Mouse (Mus musculus): Measurements from ENCODE around the gene Osbpl8. TPM values are rescaled to one million over a fixed set of nuclear protein-coding genes. Genes with fewer than 3 reads are reported as not detected.
"Not testable (repeated sequence)": the region's sequence is repeated elsewhere in the genome, so short reads cannot be mapped to it uniquely, and the experiment has no call there.

The Osbpl8 gene
- polyA plus RNA-seq, 1 experiment = 16.4 TPM

GRCm38 (mm10) chr10:111226508-111226907, 62.0 kb downstream of the Osbpl8 start:
- H3K27ac ChIP-seq (ENCODE audit: insufficient read depth, low read length) = no peak overlapping the region
- H3K36me3 ChIP-seq (ENCODE audit: control insufficient read depth, insufficient read depth, low read length, poor library complexity, severe bottlenecking) = no peaks in the 10 kb centered on the region
- H3K9ac ChIP-seq (ENCODE audit: low read depth, poor library complexity, severe bottlenecking) = no peak overlapping the region
- TF ChIP-seq EP300 (IDR thresholded peaks at IDR 0.05; ENCODE audit: insufficient read depth, low read depth, low read length) = no peak
- no peak for TF ChIP-seq POLR2A (IDR thresholded peaks at IDR 0.05; ENCODE audit: insufficient read depth, low read length)
- TF ChIP-seq CTCF (IDR thresholded peaks at IDR 0.05; ENCODE audit: low read depth, low read length) = peak; percentile 92
- H3K9me3 ChIP-seq (replicated peaks; ENCODE audit: control insufficient read depth, insufficient read depth, low read length, poor library complexity, severe bottlenecking) = no peaks in the 10 kb centered on the region
- no peak overlapping the region for H3K4me3 ChIP-seq (ENCODE audit: low read depth, low read length)
- H3K4me1 ChIP-seq (ENCODE audit: control insufficient read depth, insufficient read depth, low read length) = no peaks in the 10 kb centered on the region
- no peaks in the 10 kb centered on the region for H3K27me3 ChIP-seq (ENCODE audit: control insufficient read depth, insufficient read depth, low read length, poor library complexity, severe bottlenecking)

DNA sequence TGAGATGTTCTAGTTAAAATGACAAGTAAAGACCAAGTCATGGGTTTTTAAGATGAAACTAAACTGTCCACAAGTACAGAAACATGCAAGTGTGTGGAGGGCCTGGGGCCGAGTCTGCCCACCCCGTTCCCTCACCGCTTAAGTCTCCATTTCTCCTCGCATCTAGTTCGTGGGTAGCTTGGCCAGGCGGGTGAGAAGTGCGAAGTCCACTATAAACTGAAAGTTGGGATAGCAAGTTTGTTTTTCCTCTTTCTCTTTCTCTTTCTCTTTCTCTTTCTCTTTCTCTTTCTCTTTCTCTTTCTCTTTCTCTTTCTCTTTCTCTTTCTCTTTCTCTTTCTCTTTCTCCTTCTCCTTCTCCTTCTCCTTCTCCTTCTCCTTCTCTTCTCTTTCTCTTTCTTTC, 67.7 kb downstream of the Osbpl8 start:
- not testable (repeated sequence) for H3K27ac ChIP-seq (ENCODE audit: insufficient read depth, low read length); H3K36me3 ChIP-seq (ENCODE audit: control insufficient read depth, insufficient read depth, low read length, poor library complexity, severe bottlenecking); H3K27me3 ChIP-seq (ENCODE audit: control insufficient read depth, insufficient read depth, low read length, poor library complexity, severe bottlenecking); H3K4me1 ChIP-seq (ENCODE audit: control insufficient read depth, insufficient read depth, low read length); H3K9me3 ChIP-seq (replicated peaks; ENCODE audit: control insufficient read depth, insufficient read depth, low read length, poor library complexity, severe bottlenecking); H3K9ac ChIP-seq (ENCODE audit: low read depth, poor library complexity, severe bottlenecking); H3K4me3 ChIP-seq (ENCODE audit: low read depth, low read length)

GRCm38 (mm10) chr10:111233476-111234130, 69.1 kb downstream of the Osbpl8 start:
- TF ChIP-seq POLR2A (IDR thresholded peaks at IDR 0.05; ENCODE audit: insufficient read depth, low read length) = no peak
- TF ChIP-seq EP300 (IDR thresholded peaks at IDR 0.05; ENCODE audit: insufficient read depth, low read depth, low read length) = no peak
- TF ChIP-seq CTCF (IDR thresholded peaks at IDR 0.05; ENCODE audit: low read depth, low read length) = no peak
- no peaks in the 10 kb centered on the region for H3K9me3 ChIP-seq (replicated peaks; ENCODE audit: control insufficient read depth, insufficient read depth, low read length, poor library complexity, severe bottlenecking)
- no peaks in the 10 kb centered on the region for H3K4me1 ChIP-seq (ENCODE audit: control insufficient read depth, insufficient read depth, low read length)
- H3K27me3 ChIP-seq (ENCODE audit: control insufficient read depth, insufficient read depth, low read length, poor library complexity, severe bottlenecking) = no peaks in the 10 kb centered on the region
- H3K4me3 ChIP-seq (ENCODE audit: low read depth, low read length) = no peak overlapping the region
- H3K27ac ChIP-seq (ENCODE audit: insufficient read depth, low read length) = no peak overlapping the region
- H3K36me3 ChIP-seq (ENCODE audit: control insufficient read depth, insufficient read depth, low read length, poor library complexity, severe bottlenecking) = no peaks in the 10 kb centered on the region
- H3K9ac ChIP-seq (ENCODE audit: low read depth, poor library complexity, severe bottlenecking) = no peak overlapping the region

GRCm38 (mm10) chr10:111234450-111235288, 70.1 kb downstream of the Osbpl8 start:
- no peak overlapping the region for H3K4me3 ChIP-seq (ENCODE audit: low read depth, low read length)
- no peak for TF ChIP-seq POLR2A (IDR thresholded peaks at IDR 0.05; ENCODE audit: insufficient read depth, low read length)
- TF ChIP-seq EP300 (IDR thresholded peaks at IDR 0.05; ENCODE audit: insufficient read depth, low read depth, low read length) = no peak
- TF ChIP-seq CTCF (IDR thresholded peaks at IDR 0.05; ENCODE audit: low read depth, low read length) = no peak
- no peaks in the 10 kb centered on the region for H3K36me3 ChIP-seq (ENCODE audit: control insufficient read depth, insufficient read depth, low read length, poor library complexity, severe bottlenecking)
- H3K27me3 ChIP-seq (ENCODE audit: control insufficient read depth, insufficient read depth, low read length, poor library complexity, severe bottlenecking) = no peaks in the 10 kb centered on the region
- no peaks in the 10 kb centered on the region for H3K9me3 ChIP-seq (replicated peaks; ENCODE audit: control insufficient read depth, insufficient read depth, low read length, poor library complexity, severe bottlenecking)
- H3K9ac ChIP-seq (ENCODE audit: low read depth, poor library complexity, severe bottlenecking) = no peak overlapping the region
- H3K4me1 ChIP-seq (ENCODE audit: control insufficient read depth, insufficient read depth, low read length) = no peaks in the 10 kb centered on the region
- H3K27ac ChIP-seq (ENCODE audit: insufficient read depth, low read length) = no peak overlapping the region

DNA sequence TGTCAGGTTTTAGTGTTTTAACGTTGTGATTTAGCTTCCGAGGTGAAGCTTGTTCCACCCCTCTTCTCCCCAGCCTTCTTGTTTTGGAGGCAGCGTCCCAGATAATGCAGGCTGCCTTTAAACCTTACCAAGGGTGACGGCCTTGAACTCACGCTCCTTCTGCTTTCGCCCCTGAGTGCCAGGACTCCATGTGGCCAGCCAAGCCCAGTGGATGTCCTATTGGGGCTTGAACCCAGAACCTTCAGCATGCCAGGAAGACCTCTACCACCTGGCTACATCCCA, 70.7 kb downstream of the Osbpl8 start:
- H3K9ac ChIP-seq (ENCODE audit: low read depth, poor library complexity, severe bottlenecking) = no peak overlapping the region
- no peaks in the 10 kb centered on the region for H3K27me3 ChIP-seq (ENCODE audit: control insufficient read depth, insufficient read depth, low read length, poor library complexity, severe bottlenecking)
- no peak overlapping the region for H3K27ac ChIP-seq (ENCODE audit: insufficient read depth, low read length)
- no peaks in the 10 kb centered on the region for H3K9me3 ChIP-seq (replicated peaks; ENCODE audit: control insufficient read depth, insufficient read depth, low read length, poor library complexity, severe bottlenecking)
- no peaks in the 10 kb centered on the region for H3K4me1 ChIP-seq (ENCODE audit: control insufficient read depth, insufficient read depth, low read length)
- TF ChIP-seq CTCF (IDR thresholded peaks at IDR 0.05; ENCODE audit: low read depth, low read length) (no peak), EP300 (IDR thresholded peaks at IDR 0.05; ENCODE audit: insufficient read depth, low read depth, low read length) (no peak), POLR2A (IDR thresholded peaks at IDR 0.05; ENCODE audit: insufficient read depth, low read length) (no peak)
- H3K4me3 ChIP-seq (ENCODE audit: low read depth, low read length) = no peak overlapping the region
- no peaks in the 10 kb centered on the region for H3K36me3 ChIP-seq (ENCODE audit: control insufficient read depth, insufficient read depth, low read length, poor library complexity, severe bottlenecking)

DNA sequence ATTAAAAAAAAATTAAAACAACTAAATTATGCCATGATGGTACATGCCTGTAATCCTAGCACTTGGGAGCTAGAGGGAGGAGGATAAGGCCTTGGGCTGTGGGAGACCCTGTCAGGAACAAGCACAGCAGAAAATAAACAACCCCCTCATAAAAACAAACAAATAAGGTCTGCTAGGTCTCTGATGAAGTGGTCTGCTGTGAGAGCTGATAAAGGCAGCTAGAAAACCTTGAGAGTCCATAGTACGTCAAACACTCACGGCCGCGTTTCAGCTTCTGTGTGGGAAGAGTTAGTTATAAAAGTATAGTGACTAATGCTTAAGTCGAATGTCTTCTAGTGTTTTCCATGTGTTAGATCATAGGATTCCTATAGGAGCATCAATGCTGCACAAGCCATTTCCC, 72.9 kb downstream of the Osbpl8 start:
- Histone ChIP-seq H3K9ac (ENCODE audit: low read depth, poor library complexity, severe bottlenecking) (no peak overlapping the region), H3K36me3 (ENCODE audit: control insufficient read depth, insufficient read depth, low read length, poor library complexity, severe bottlenecking) (no peaks in the 10 kb centered on the region), H3K27me3 (ENCODE audit: control insufficient read depth, insufficient read depth, low read length, poor library complexity, severe bottlenecking) (no peaks in the 10 kb centered on the region), H3K4me3 (ENCODE audit: low read depth, low read length) (no peak overlapping the region), H3K4me1 (ENCODE audit: control insufficient read depth, insufficient read depth, low read length) (no peaks in the 10 kb centered on the region), H3K27ac (ENCODE audit: insufficient read depth, low read length) (no peak overlapping the region), H3K9me3 (replicated peaks; ENCODE audit: control insufficient read depth, insufficient read depth, low read length, poor library complexity, severe bottlenecking) (no peaks in the 10 kb centered on the region)
- TF ChIP-seq EP300 (IDR thresholded peaks at IDR 0.05; ENCODE audit: insufficient read depth, low read depth, low read length) = no peak
- TF ChIP-seq CTCF (IDR thresholded peaks at IDR 0.05; ENCODE audit: low read depth, low read length) = no peak
- no peak for TF ChIP-seq POLR2A (IDR thresholded peaks at IDR 0.05; ENCODE audit: insufficient read depth, low read length)
